Mouse (Mus musculus): ENCODE results near the gene Dhx36. TPM values are rescaled to one million over a fixed set of nuclear protein-coding genes. Genes with fewer than 3 reads are reported as not detected.

Gene Dhx36
- total and polyA plus RNA-seq, 2 experiments from 2014 or later: 29.5 to 47.4 TPM

- no peak for DNase-seq (ENCODE audit: low spot score)
- Histone ChIP-seq H3K4me2 (ENCODE audit: low read depth, low read length) (no peak overlapping the region), H3K9me3 (ENCODE audit: low read length) (no peaks in the 10 kb centered on the region), H3K27ac (no peak overlapping the region), H3K4me3 (ENCODE audit: low read length) (no peak overlapping the region), H3K4me1 (ENCODE audit: insufficient read depth, low read length) (no peaks in the 10 kb centered on the region), H3K9ac (replicated peaks; ENCODE audit: low read length) (no peak overlapping the region), H3K36me3 (ENCODE audit: insufficient read depth, low read length) (no peaks in the 10 kb centered on the region), H3K27me3 (ENCODE audit: insufficient read depth, low read length) (no peaks in the 10 kb centered on the region)
- ATAC-seq: no peak
- no peak for TF ChIP-seq CTCF (IDR thresholded peaks at IDR 0.05; ENCODE audit: low read depth)
Observed at GRCm38 (mm10) chr3:62435923-62436322, 70.9 kb downstream of the Dhx36 start.

- DNase-seq (ENCODE audit: low spot score) (no peak), ATAC-seq (no peak)
- Histone ChIP-seq H3K9me3 (ENCODE audit: low read length) (no peaks in the 10 kb centered on the region), H3K27ac (no peak overlapping the region), H3K36me3 (ENCODE audit: insufficient read depth, low read length) (no peaks in the 10 kb centered on the region), H3K27me3 (ENCODE audit: insufficient read depth, low read length) (no peaks in the 10 kb centered on the region), H3K9ac (replicated peaks; ENCODE audit: low read length) (no peak overlapping the region), H3K4me3 (ENCODE audit: low read length) (no peak overlapping the region), H3K4me1 (ENCODE audit: insufficient read depth, low read length) (no peaks in the 10 kb centered on the region), H3K4me2 (ENCODE audit: low read depth, low read length) (no peak overlapping the region)
- TF ChIP-seq CTCF (IDR thresholded peaks at IDR 0.05; ENCODE audit: low read depth): no peak
- 76% methylated on average over 4 of the region's 4 CpGs for WGBS
Observed at GRCm38 (mm10) chr3:62433675-62434074, 73.1 kb downstream of the Dhx36 start.

GRCm38 (mm10) chr3:62418387-62419138 is 88.2 kb downstream of the Dhx36 start:
- Histone ChIP-seq H3K27ac (no peak overlapping the region), H3K4me3 (ENCODE audit: low read length) (no peak overlapping the region), H3K36me3 (ENCODE audit: insufficient read depth, low read length) (no peaks in the 10 kb centered on the region), H3K9ac (replicated peaks; ENCODE audit: low read length) (no peak overlapping the region), H3K4me2 (ENCODE audit: low read depth, low read length) (no peak overlapping the region), H3K27me3 (ENCODE audit: insufficient read depth, low read length) (no peaks in the 10 kb centered on the region), H3K9me3 (ENCODE audit: low read length) (no peaks in the 10 kb centered on the region), H3K4me1 (ENCODE audit: insufficient read depth, low read length) (no peaks in the 10 kb centered on the region)
- ATAC-seq (no peak), DNase-seq (ENCODE audit: low spot score) (no peak)
- 85% methylated on average over 6 of the region's 6 CpGs for WGBS
- no peak for TF ChIP-seq CTCF (IDR thresholded peaks at IDR 0.05; ENCODE audit: low read depth)

Other genes starting within 250 kb of the Dhx36 start
- 31.3 TPM in 2 replicates for gene Arhgef26, start 168.7 kb downstream of the Dhx36 start, total RNA-seq (2014; rRNA removed)
- 21.7 and 23.1 TPM in 2 replicates for gene Arhgef26, start 168.7 kb downstream of the Dhx36 start, polyA plus RNA-seq (2015; fragmentation: Nextera tagmentation; extraction: Ambion mirVana)
- 2.5 and 4.1 TPM in 2 replicates for gene Gpr149, start 98.1 kb upstream of the Dhx36 start, total RNA-seq (2014; rRNA removed)
- gene Gpr149, start 98.1 kb upstream of the Dhx36 start, polyA plus RNA-seq (2015; fragmentation: Nextera tagmentation; extraction: Ambion mirVana): 3.9 and 4.1 TPM in 2 replicates

Data from hindbrain, postnatal 0 days (tissue).